Mouse (Mus musculus) hindbrain, embryonic 12.5 days (tissue): ENCODE data around the gene Psmd14. TPM values are rescaled to one million over a fixed set of nuclear protein-coding genes. Genes with fewer than 3 reads are reported as not detected.
A peak's percentile ranks its signal among the peaks of the same experiment; 100 is the strongest.

Source experiments
- ATAC-seq: fragments of 200-750 bp; cut with Nextera tagmentation; 2 replicates; pipeline ENCODE4 v1.8.0; 2017; ENCODE audit warnings: moderate TSS enrichment; ENCODE audit not compliant: low FRiP score
- H3K27ac ChIP-seq: fragments of 300-500 bp; sonication (generic); 2 replicates; pipeline ENCODE4 v1.5.1; 2016; ENCODE audit warnings: mild to moderate bottlenecking
- H3K27me3 ChIP-seq: fragments of 300-500 bp; sonication (generic); 2 replicates; pipeline ENCODE4 v1.6.1; 2016; ENCODE audit warnings: mild to moderate bottlenecking
- H3K36me3 ChIP-seq: fragments of 300-500 bp; sonication (generic); 2 replicates; pipeline ENCODE4 v1.6.1; 2016; ENCODE audit warnings: mild to moderate bottlenecking
- H3K4me1 ChIP-seq: fragments of 300-500 bp; sonication (generic); 2 replicates; pipeline ENCODE4 v1.6.1; 2016
- H3K4me2 ChIP-seq: fragments of 300-500 bp; sonication (generic); replicated peaks from 2 replicates; pipeline ENCODE4 v1.6.1; 2016; ENCODE audit warnings: mild to moderate bottlenecking
- H3K4me3 ChIP-seq: fragments of 300-500 bp; sonication (generic); 2 replicates; pipeline ENCODE4 v1.5.1; 2016; ENCODE audit warnings: mild to moderate bottlenecking
- H3K9ac ChIP-seq: fragments of 300-500 bp; sonication (generic); 2 replicates; pipeline ENCODE4 v1.6.1; 2016; ENCODE audit warnings: mild to moderate bottlenecking, moderate library complexity
- H3K9me3 ChIP-seq: fragments of 300-500 bp; sonication (generic); replicated peaks from 2 replicates; pipeline ENCODE4 v1.6.1; 2016; ENCODE audit warnings: mild to moderate bottlenecking
- WGBS: fragments of 180-500 bp; shearing (Covaris S2); methylation state at CpG from one replicate; pipeline ENCODE4 v1.1.7; 2016; 5-methylcytosine and 5-hydroxymethylcytosine counted together
- polyA plus RNA-seq: library from polyadenylated mRNA; unstranded; fragments of >200 nt; fragmentation: Nextera tagmentation; extraction: Ambion mirVana; gene quantifications from 2 replicates; pipeline ENCODE4 v1.2.1, GENCODE M21; 2016

Psmd14 gene
- polyA plus RNA-seq, 1 experiment from 2014 or later: 208 TPM

- H3K4me1 ChIP-seq: peaks cover 20% of the 10 kb centered on the region
- ATAC-seq: no peak
- H3K9me3 ChIP-seq: no peaks in the 10 kb centered on the region
- H3K27ac ChIP-seq: no peak overlapping the region
- H3K36me3 ChIP-seq: no peaks in the 10 kb centered on the region
- peaks cover 86% of the 10 kb centered on the region for H3K27me3 ChIP-seq
- H3K4me3 ChIP-seq: no peak overlapping the region
- 0% methylated on average over 6 of the region's 6 CpGs for WGBS
- H3K9ac ChIP-seq: no peak overlapping the region
- no peak overlapping the region for H3K4me2 ChIP-seq
These were observed 97.3 kb downstream of the Psmd14 start for GRCm38 (mm10) chr2:61808776-61809175.

GRCm38 (mm10) chr2:61809381-61809780 is 97.9 kb downstream of the Psmd14 start:
- no peak overlapping the region for H3K4me3 ChIP-seq
- no peak overlapping the region for H3K4me2 ChIP-seq
- WGBS: 3% methylated on average over 1 of the region's 1 CpGs
- H3K9me3 ChIP-seq: no peaks in the 10 kb centered on the region
- H3K4me1 ChIP-seq: peaks cover 20% of the 10 kb centered on the region
- no peaks in the 10 kb centered on the region for H3K36me3 ChIP-seq
- no peak for ATAC-seq
- no peak overlapping the region for H3K9ac ChIP-seq
- H3K27ac ChIP-seq: no peak overlapping the region
- H3K27me3 ChIP-seq: peaks cover 86% of the 10 kb centered on the region

GRCm38 (mm10) chr2:61810751-61811150 is 99.3 kb downstream of the Psmd14 start:
- Histone ChIP-seq H3K9me3 (no peaks in the 10 kb centered on the region), H3K9ac (no peak overlapping the region), H3K27me3 (peaks cover 79% of the 10 kb centered on the region), H3K36me3 (no peaks in the 10 kb centered on the region), H3K4me1 (peaks cover 18% of the 10 kb centered on the region), H3K4me2 (no peak overlapping the region), H3K27ac (no peak overlapping the region), H3K4me3 (no peak overlapping the region)
- no peak for ATAC-seq
- 18% methylated on average over 4 of the region's 4 CpGs for WGBS

- Histone ChIP-seq H3K4me2 (peak overlapping the region; percentile 92), H3K9ac (no peak overlapping the region), H3K9me3 (no peaks in the 10 kb centered on the region), H3K27me3 (peaks cover 81% of the 10 kb centered on the region), H3K36me3 (no peaks in the 10 kb centered on the region), H3K4me3 (peak overlapping the region; percentile 50), H3K27ac (no peak overlapping the region), H3K4me1 (peaks cover 18% of the 10 kb centered on the region)
- 5% methylated on average over 8 of the region's 8 CpGs for WGBS
- no peak for ATAC-seq
These were observed 99.6 kb downstream of the Psmd14 start for GRCm38 (mm10) chr2:61811163-61811506.

- peak overlapping the region; percentile 92 for H3K4me2 ChIP-seq
- H3K27ac ChIP-seq: no peak overlapping the region
- under 1% methylated on average over 116 of the region's 121 CpGs for WGBS
- H3K4me1 ChIP-seq: peaks cover 18% of the 10 kb centered on the region
- H3K9me3 ChIP-seq: no peaks in the 10 kb centered on the region
- ATAC-seq: peak; percentile 72
- no peaks in the 10 kb centered on the region for H3K36me3 ChIP-seq
- H3K4me3 ChIP-seq: peak overlapping the region; percentile 50
- H3K9ac ChIP-seq: peak overlapping the region; percentile 66
- H3K27me3 ChIP-seq: peaks cover 79% of the 10 kb centered on the region
These were observed 100.3 kb downstream of the Psmd14 start for GRCm38 (mm10) chr2:61811507-61812421.

GRCm38 (mm10) chr2:61812536-61812935 is 101.0 kb downstream of the Psmd14 start:
- peaks cover 74% of the 10 kb centered on the region for H3K27me3 ChIP-seq
- no peaks in the 10 kb centered on the region for H3K9me3 ChIP-seq
- peak overlapping the region; percentile 50 for H3K4me3 ChIP-seq
- H3K36me3 ChIP-seq: no peaks in the 10 kb centered on the region
- 2% methylated on average over 12 of the region's 12 CpGs for WGBS
- peaks cover 18% of the 10 kb centered on the region for H3K4me1 ChIP-seq
- peak overlapping the region; percentile 66 for H3K9ac ChIP-seq
- H3K27ac ChIP-seq: no peak overlapping the region
- H3K4me2 ChIP-seq: peak overlapping the region; percentile 92
- no peak for ATAC-seq

- Histone ChIP-seq H3K9ac (no peak overlapping the region), H3K4me3 (no peak overlapping the region), H3K27ac (no peak overlapping the region), H3K9me3 (no peaks in the 10 kb centered on the region), H3K4me2 (no peak overlapping the region), H3K27me3 (peaks cover 74% of the 10 kb centered on the region), H3K36me3 (no peaks in the 10 kb centered on the region), H3K4me1 (peaks cover 18% of the 10 kb centered on the region)
- no peak for ATAC-seq
- WGBS: 4% methylated on average over 6 of the region's 6 CpGs
These were observed 101.6 kb downstream of the Psmd14 start for GRCm38 (mm10) chr2:61813106-61813505.

- Histone ChIP-seq H3K9me3 (no peaks in the 10 kb centered on the region), H3K4me3 (no peak overlapping the region), H3K36me3 (no peaks in the 10 kb centered on the region), H3K9ac (no peak overlapping the region), H3K27ac (no peak overlapping the region), H3K27me3 (peaks cover 70% of the 10 kb centered on the region), H3K4me1 (peaks cover 18% of the 10 kb centered on the region), H3K4me2 (no peak overlapping the region)
- 30% methylated on average over 1 of the region's 1 CpGs for WGBS
- no peak for ATAC-seq
These were observed 102.0 kb downstream of the Psmd14 start for GRCm38 (mm10) chr2:61813521-61813920.

DNA sequence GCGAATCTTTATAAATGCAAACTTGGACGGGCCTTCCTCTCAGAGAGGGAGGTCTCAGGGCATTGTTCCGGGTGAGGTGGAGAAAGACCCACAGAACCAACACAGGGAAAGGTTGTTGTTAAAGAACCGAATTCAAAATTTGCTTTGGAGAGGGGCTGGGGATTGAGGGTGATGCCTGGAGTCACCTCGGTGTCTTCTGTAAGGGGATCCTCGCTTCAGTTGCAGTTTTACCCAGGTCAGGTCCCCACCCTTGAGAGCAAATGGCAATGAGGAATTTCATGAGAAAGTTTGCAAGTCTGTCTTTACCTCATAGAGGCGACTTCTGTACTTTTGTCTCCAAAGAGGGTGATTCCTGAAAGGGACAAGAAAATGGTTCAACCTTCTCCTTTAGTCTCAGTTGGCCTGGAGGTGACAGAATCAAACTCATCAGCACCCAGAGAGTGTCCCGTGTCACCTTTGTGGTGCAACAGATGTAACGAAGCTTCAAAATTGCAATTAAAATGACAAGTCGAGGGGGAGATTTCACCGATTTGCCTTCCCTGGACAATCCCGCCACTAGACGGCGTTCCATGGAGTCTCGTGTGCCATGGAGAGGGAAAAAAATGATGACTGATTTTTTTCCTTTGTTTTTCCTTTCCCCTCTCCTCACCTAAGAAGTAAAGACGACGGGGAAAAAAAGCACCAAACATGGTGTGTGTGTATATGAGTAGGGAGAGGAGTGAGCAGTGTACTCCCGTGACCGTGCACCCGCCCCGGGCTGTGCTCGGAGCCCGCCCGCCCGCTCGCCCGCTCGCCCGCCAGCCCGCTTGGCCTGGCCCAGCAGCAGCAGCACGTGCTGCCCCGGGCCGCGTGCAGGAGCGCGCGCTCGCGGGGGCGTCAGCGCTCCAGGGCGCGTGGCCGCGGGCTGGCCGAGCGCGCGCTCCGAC is 103.3 kb downstream of the Psmd14 start:
- peak; percentile 87 for ATAC-seq
- peak overlapping the region; percentile 46 for H3K4me3 ChIP-seq
- peak overlapping the region; percentile 68 for H3K9ac ChIP-seq
- peaks cover 58% of the 10 kb centered on the region for H3K27me3 ChIP-seq
- peak overlapping the region; percentile 83 for H3K4me2 ChIP-seq
- H3K9me3 ChIP-seq: no peaks in the 10 kb centered on the region
- peaks cover 18% of the 10 kb centered on the region for H3K4me1 ChIP-seq
- WGBS: 1% methylated on average over 41 of the region's 50 CpGs
- H3K36me3 ChIP-seq: no peaks in the 10 kb centered on the region
- H3K27ac ChIP-seq: peak overlapping the region; percentile 71

GRCm38 (mm10) chr2:61815583-61816313 is 104.3 kb downstream of the Psmd14 start:
- ATAC-seq: peak; percentile 76
- peak overlapping the region; percentile 83 for H3K4me2 ChIP-seq
- WGBS: 3% methylated on average over 58 of the region's 66 CpGs
- H3K27ac ChIP-seq: peak overlapping the region; percentile 71
- H3K9ac ChIP-seq: peak overlapping the region; percentile 68
- no peaks in the 10 kb centered on the region for H3K9me3 ChIP-seq
- peaks cover 48% of the 10 kb centered on the region for H3K27me3 ChIP-seq
- H3K4me1 ChIP-seq: peaks cover 18% of the 10 kb centered on the region
- H3K4me3 ChIP-seq: peak overlapping the region; percentile 46
- H3K36me3 ChIP-seq: no peaks in the 10 kb centered on the region

GRCm38 (mm10) chr2:61818197-61818596 is 106.7 kb downstream of the Psmd14 start:
- no peak overlapping the region for H3K4me2 ChIP-seq
- H3K4me3 ChIP-seq: no peak overlapping the region
- H3K9ac ChIP-seq: no peak overlapping the region
- WGBS: 78% methylated on average over 1 of the region's 1 CpGs
- H3K4me1 ChIP-seq: 0 out of 2 replicates have a peak, but pooled peaks cover 6% of the 10 kb centered on the region
- no peak for ATAC-seq
- H3K36me3 ChIP-seq: no peaks in the 10 kb centered on the region
- peaks cover 26% of the 10 kb centered on the region for H3K27me3 ChIP-seq
- no peaks in the 10 kb centered on the region for H3K9me3 ChIP-seq
- H3K27ac ChIP-seq: no peak overlapping the region
